Mouse (Mus musculus) G1E (cell line): Measurements from ENCODE around the gene Tbc1d9.

Experiments
- CTCF ChIP-seq: IDR thresholded peaks from 2 replicates; pipeline ENCODE4 v1.5.1; 2012; ENCODE audit warnings: low read depth, low read length, inconsistent platforms, mixed read lengths
- GATA1 ChIP-seq: IDR thresholded peaks from 2 replicates; pipeline ENCODE4 v1.6.1; 2012; ENCODE audit warnings: borderline replicate concordance, low read length, inconsistent platforms, mixed read lengths
- GATA2 ChIP-seq: IDR thresholded peaks from 2 replicates; pipeline ENCODE4 v1.6.1; 2012; ENCODE audit warnings: low read depth, low read length, inconsistent platforms, borderline replicate concordance
- POLR2AphosphoS5 ChIP-seq: IDR thresholded peaks from 2 replicates; pipeline ENCODE4 v1.6.1; 2012; ENCODE audit warnings: low read depth, low read length, inconsistent platforms; ENCODE audit not compliant: insufficient replicate concordance
- TAL1 ChIP-seq: conservative IDR thresholded peaks from 2 replicates; pipeline ENCODE4 v1.6.1; 2012; ENCODE audit warnings: low read depth, low read length, inconsistent platforms, mixed read lengths

DNA sequence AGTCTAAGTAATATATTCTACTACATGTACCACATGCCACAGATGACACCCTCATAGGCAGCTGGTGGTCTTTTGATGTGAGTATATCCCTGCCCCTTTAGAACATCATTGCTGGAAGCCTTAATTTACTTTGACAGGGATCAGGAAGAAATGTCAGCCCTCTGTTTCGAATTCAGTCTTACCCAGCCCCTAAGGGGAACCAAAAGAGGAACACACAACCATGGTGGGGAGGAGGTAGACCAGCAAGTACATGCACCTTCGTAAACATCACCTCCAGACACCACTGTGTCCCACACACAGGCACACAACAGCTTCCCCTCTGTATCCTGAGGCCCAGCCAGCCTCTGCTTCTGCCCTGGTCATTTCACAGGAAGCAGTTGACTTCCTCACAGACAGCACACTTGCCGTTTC, 24.4 kb upstream of the Tbc1d9 start:
- TF ChIP-seq CTCF: no peak
- TF ChIP-seq GATA2: no peak
- TF ChIP-seq TAL1: no peak
- no peak for TF ChIP-seq GATA1
- no peak for TF ChIP-seq POLR2AphosphoS5
